Mouse (Mus musculus) erythroblast, adult 5-6 weeks (primary cell): ENCODE data around the gene Fam184a. TPM values are rescaled to one million over a fixed set of nuclear protein-coding genes. Genes with fewer than 3 reads are reported as not detected.

ENCODE experiments used
- ATAC-seq: replicated peaks from 2 replicates; pipeline ENCODE4 v1.8.0; 2016; ENCODE audit warnings: moderate number of reproducible peaks, mild to moderate bottlenecking, moderate TSS enrichment, inconsistent platforms; ENCODE audit not compliant: poor library complexity, low FRiP score, severe bottlenecking
- total RNA-seq, 2 experiments: library from RNA; stranded (forward) in 1 of 2; stranded (reverse) in 1 of 2; fragments of 150-400 nt in 1 of 2; fragments of 200-764, 138-1000 nt in 1 of 2; gene quantifications; 2 replicates each; pipeline versions ENCODE4 v1.2.3 to v1.2.4; 2015 to 2017; ENCODE audit warnings: low replicate concordance in 2 of 2

Gene Fam184a
- total RNA-seq (2015; ENCODE audit: low replicate concordance) (1.9 TPM in 1 of 2 replicates, not detected in the other), total RNA-seq (2017; ENCODE audit: low replicate concordance) (0.77 TPM in 1 of 2 replicates, not detected in the other)

DNA sequence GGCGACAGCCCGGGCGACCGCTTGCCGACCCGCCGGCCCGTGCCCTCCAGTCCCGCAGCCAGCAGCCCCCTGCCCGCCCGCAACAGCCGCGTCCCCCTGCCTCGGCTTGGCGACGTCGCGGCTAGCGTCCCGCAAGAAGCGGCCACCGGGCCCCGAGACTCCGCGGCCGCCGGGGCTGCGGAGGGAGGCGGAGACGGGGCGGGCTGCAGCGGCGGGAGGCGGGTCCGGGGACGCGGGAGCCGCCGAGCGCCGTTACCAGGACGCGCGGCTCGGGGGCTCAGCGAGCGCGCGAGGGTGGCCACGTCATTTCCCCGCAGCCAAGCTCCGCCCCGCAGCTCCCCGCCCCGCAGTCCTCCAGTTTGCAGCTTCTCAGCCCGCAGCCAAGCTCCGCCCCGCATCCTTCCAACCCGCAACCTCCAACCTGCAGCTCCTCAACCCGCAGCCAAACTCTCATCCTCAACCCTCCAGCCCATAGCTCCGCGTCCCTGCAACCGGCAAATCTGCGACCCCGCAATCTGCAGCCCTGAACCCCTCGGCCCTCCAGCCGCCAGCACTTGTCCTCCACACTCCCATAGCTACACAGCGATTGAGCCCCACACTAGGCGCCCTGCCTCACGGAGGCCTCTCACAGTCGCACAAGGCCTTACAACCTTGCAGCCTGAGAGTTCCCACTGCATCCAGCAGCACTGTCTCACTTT lies at the start of gene Fam184a:
Gene Fam184a, minus strand, starts transcription at position 169 of the 698 bp plus-strand sequence.
- ATAC-seq: no peak

DNA sequence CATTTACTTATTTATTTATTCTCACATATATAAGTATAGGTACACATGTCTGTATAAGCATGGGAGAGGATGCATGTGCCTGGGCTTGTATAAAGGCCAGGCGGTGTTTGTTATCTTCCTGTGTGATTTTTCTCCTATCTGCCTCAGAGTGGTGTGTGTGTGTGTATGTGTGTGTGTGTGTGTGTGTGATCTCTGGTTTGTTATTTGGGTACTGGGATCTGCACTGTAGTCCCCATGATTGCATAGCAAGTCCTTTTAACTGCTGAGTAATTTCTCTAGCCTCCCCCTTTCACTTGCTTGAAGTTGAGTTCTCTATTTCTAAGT lies 45.3 kb upstream of the Fam184a start:
- no peak for ATAC-seq

DNA sequence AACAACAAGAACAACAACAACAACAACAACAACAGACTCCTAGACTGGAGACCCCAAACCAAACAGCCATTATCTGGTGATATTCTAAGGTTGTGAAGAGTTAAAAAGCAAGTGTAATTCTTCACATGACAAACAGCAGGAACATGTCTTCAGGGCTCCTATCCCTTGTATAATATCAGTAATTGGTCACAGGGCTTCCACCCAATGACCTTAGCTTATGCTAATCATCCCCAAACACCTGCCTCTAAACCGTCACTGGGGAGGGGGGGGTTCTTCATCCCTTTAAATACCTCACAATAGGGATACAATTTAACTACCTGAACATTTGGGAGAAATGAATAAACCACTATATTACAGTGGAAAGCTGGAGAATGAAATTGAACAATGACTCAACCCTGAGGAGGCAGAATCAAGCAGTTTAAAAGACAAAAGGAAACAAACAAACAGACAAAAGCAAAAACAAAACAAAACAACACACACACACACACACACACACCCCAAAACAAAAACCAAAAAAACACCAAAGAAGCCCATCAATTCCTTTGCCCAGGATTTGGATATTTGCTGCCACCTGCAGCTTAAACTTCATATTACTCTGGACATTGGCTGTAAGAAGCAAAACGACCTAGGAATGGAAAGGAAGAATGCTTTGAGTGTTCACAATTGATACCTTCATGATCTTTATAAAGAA lies 44.8 kb upstream of the Fam184a start:
- no peak for ATAC-seq

DNA sequence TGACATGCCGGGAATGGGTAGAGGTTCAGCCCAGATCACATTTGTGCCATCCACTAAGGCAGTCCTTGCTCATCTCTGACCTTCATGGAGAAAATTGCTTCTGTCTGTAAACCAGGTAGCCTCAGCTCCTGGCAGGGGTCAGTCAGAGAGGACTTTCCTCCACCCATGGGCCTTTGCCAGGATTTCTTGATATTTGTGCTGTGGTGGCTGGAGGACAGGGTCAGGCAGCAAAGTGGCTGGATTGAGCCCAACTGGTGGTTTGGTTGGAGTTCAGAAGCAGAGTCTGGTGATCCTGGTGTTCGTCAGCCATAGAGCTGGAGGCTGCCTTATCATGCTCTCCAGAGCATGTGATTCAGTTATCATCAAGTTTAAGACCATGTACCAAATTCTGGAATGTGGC lies 40.4 kb upstream of the Fam184a start:
- no peak for ATAC-seq

DNA sequence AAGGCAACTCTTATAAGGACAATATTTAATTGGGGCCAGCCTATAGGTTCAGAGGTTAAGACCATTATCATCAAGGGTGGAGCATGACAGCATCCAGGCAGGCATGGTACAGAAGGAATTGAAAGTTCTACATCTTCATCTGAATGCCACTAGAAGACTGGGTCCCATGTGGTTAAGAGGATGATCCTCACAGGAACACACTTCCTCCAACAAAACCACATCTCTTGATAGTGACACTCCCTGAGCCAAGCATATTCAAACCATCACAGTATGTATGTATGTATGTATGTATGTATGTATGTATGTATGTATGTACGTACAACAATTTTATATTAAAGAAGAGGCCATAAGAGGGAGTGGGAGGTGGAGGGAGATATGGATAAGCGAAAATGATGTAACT lies 25.7 kb upstream of the Fam184a start:
- no peak for ATAC-seq

DNA sequence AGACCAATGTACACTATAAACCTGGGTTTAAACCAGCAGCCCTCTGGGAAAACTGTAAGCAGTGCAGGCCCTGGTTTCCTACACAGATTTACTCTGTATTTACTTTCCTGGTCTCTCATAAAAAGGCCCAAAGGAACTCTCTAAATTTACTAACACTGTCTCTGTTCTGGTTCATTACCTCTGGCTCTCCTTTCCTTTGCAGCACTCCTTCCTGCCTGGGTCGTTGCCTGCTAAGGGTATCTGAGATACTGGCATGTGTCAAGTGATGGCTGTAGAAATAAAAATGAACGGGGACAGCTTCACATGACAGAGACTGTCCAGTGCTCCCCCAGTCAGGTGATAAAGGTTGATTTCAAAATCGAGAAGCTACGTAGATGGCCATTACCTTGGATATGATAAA lies 21.8 kb upstream of the Fam184a start:
- no peak for ATAC-seq

DNA sequence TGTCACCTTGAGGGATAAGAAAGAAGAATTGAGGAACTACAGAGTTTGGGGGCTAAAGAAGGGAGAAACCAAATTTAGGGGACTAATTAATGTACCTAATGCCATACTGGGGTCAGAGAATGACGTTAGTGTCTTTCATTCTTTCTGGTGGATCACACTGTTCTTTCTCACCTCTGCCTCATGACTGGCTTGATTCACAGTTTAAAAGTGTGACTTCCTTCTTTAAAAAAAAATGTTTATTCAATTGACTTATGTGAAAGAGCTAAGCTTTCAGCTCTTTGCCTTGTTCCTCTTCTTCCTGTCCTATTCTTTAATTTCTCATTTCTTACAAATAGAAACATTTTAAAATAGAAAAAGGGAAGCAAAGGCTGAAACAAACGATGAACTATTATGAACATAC lies 20.6 kb upstream of the Fam184a start:
- no peak for ATAC-seq

DNA sequence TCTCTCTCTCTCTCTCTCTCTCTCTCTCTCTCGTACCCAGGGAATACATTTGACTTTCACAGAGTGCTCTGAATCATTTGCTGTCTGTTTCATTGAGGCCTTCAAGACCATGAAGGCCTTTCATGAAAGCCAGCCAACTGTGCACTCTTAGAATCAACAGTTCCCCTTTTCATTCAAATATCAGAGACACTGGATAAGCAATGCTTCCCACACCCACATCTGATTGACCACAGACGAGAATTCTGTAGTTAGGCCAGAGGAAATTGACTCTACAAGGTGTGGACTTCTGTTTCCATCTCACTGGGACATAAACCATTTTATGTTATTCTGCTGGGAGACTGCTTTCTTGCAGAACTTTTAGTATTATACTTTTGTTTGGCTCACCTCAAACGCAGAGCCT lies 17.8 kb upstream of the Fam184a start:
- ATAC-seq: no peak

DNA sequence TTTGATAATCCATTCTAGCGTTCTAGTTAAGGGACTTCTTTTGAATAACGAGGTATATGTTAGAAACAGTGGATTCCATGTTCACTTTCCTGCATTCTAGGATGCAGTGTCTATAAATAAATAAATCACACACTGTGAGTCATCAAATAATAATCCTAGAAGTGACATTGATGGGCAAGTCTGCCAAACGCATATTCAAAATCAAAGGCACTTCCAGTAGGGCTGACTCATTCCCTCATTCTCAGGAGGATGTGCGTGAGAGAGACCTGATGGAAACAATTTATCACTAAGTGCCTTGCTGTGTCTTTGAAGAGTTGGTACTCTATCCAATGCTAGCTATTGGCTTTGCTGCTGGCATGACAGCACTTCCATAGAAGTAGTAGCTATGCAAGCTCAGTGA lies 14.5 kb upstream of the Fam184a start:
- ATAC-seq: no peak

DNA sequence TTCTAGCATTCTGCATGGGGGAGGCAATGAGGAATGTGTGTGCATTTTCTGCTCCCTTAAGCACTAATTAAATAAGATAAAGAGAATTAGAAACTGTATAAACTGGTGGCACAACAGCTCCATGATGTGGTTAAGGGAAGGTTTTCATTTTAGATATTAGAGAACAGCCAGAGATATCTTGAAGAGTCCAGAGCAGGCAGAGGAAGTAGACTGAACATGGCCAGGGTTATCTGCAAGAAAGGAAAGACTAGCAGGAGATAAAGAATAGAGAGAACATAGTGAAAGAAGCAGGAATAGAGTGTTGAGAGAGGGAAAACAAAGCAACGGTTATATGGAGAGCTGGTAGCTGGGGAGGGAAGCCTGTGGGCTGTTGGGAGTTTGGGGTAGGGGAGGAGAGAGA lies 1.8 kb upstream of the Fam184a start:
- ATAC-seq: no peak

DNA sequence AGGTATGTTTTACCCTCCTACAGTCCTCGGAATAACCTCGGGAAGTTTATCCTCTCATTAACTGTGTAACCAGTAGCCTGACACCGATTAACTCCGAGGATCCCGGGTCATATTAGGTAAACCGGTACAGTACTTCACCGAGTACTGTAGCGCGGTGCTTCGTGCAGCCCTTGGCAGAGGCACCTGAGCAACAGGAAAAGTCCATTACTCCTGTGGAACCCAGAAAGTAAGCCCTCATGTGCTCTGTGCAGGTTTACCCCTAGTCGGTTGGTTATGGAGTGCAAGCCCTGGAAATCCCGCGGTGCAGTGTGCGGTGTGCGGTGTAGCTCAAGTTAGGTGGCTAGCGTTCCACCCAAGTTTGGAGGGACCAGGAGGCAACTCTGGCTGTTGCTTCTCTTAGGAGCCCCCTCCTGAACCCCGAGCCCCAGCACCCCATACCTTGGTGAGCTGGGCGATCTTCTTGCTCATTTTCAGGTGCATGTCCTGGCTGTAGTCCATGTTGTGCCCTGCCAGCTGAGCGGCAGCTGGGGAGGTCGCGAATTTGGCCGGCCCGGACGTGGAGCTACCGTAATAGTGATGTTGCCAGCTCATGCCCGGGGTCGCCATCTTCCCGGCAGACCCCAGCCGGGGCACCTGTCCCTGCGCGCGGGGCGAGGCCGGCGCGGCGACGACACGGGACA lies 508 bp downstream of the Fam184a start:
- no peak for ATAC-seq

DNA sequence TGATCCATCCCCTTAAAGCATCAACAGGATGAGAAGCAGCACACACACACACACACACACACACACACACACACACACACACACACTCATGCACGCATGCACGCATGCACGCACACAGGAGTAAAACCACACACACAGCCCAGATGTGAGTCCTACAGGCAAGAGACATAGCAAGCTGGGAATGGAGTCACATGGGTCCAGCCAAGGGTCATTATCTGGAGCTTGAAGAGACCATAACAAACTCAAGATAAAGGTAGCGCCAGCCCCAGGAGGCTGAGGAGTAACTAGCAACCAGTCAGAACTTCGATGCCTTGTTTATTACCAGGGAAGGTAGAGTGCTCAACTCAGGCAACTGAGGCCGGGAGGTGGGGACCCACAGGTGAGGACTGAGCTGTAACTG lies 4.9 kb downstream of the Fam184a start:
- ATAC-seq: no peak

DNA sequence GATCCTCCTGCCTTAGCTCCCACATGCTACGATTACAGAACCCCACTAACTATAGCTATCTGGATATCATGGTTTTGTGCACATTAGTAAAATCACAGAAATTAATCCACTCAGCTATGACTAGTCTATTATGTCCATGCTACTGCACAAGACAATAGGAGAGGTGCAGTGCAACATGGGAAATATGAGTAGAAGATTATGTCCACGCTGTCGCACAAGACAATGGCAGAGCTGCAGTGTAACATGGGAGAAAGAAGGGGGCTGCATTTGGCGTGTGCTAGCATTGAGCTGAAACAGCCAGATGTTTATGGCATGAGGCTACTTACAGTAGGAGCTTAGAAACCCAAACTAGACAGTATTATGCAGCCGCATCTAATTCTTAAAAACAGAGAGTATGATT lies 8.0 kb downstream of the Fam184a start:
- no peak for ATAC-seq

DNA sequence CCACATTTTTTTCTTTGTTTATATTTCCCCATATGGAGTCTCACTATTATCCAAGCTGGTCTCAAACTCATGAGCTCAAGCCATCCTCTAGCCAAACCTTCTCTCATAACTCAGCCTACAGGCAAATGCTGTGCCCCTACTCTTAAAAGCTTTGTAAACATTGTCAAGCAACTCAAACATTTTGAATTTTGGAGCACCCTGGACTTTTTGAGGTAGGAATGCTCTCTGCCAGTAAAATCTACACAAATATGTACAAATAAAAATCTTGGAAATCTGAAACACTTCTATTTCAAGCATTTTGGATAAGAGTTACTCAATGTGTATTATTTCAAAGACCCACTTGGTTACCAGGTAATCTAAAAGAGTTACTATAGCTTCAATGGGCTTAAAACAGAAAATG lies 10.9 kb downstream of the Fam184a start:
- ATAC-seq: no peak

DNA sequence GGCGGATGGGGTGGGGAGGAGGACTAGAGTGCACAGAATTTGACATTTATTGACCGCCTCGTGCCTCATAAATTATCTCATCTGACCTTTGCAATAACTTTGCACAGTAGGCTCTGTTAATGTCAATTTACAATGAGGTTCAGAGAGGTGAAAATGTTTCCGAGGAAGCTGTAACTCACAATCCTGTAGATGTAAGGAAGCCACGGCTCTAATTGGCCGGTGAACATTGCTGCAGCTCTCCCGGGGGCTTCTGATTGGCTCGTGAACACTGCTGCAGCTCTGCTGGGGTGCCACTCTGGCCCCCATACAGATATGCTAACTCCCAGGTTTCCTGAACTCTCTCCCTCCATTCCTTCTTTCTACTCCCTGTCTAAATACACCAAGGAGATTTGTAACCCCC lies 12.1 kb downstream of the Fam184a start:
- ATAC-seq: no peak

DNA sequence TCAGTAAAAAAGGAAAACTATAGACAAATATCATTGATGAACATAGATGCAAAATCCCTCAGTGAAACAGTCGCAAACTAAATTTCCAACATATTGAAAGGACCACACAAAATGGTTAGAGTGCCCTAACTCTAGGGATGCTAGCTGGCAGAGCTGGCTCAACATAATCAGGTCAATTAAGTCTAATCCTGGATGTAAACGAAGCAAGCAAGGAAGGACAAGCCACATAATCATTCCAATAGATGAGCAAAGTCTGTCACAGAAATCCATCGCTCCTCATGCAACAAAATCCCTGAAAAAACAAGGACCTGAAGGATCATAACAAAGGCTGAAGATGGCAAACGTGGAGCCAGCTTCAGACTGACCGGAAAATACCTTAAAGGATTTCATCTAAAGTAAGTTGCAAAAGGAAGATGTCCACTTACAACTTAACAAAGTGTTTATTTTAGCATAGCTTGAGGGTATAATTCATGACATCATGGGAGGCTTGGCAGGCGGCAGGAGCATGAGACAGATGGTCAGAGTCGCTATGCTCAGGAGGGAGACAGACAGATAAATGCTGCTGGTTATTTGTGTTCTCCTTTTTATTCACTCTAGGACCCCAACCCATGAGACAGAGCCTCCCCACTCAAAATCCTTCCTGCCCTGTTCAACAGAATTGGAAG lies 15.6 kb downstream of the Fam184a start:
- no peak for ATAC-seq

DNA sequence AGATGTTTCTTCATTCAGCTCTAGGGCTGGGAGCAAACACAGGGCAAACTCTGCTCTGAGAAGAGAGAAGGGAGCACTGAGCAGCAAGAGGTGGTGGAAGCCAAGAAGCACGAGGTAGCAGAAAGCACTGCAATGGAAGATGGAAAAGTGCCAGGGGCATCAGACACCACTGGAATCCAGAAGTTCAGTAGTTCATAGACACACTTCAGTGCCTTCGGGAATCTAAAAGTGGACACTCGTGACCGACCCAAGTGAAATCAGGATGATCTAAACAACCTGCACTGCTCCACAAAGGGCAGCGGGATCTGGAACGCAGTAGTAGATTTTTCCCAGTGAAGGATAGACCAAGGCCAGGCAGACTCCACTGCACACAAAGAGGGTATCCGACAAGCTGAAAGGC lies 18.6 kb downstream of the Fam184a start:
- no peak for ATAC-seq

DNA sequence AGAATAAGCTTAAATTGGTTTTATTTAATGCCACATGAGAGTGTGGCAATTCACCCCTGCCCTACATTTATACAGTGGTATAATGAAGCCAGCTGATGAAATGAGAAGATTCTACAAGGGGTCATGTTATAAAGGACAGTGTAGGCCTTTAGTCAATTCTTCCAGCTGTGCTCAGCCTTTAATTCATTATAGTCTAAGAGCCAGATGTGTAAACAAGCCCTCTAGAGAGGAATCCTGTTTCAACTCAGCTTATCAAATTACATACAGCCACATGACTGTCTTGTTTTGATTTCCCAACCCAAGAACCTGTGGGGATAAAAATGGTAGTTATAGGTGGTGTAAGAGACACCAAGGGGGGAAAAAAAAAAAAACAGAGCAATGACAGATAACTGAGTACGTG lies 22.0 kb downstream of the Fam184a start:
- no peak for ATAC-seq

DNA sequence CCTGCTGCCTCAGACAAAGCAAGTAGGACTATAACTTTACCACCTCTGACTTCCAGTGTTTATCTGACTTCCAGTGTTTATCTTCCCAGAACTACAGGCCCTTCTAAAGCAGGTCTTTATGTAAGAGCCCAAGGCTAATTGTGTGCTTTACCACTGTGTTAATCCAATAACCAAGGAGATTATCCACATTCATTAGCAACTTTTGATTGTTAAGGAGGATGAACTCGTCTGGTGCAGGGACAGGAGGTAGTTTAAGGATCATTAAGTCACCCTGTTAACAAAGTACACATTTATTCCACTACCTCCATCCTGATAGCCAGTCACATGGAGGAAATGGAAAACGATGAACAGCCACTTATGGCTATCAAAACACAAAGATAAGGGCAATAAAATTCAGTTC lies 25.6 kb downstream of the Fam184a start:
- no peak for ATAC-seq

DNA sequence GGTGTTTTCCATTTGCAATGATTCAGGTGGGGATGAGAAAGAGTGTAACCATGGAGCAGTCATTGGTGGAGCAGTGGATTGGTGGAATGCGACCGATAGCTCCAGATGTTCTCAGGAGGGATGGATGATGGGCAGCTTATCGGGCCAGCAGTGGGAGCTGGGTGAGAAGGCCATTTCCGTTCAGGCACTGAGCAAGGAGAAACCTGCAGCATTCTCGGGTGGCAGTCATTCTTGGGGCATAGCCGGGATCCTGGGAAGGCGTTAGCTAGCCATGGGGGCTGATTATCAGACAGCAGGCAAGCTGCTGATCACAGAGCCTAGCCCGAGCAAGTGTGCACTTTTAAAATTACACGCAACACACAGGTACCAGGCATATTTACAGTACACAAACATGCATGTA lies 46.4 kb downstream of the Fam184a start:
- no peak for ATAC-seq

DNA sequence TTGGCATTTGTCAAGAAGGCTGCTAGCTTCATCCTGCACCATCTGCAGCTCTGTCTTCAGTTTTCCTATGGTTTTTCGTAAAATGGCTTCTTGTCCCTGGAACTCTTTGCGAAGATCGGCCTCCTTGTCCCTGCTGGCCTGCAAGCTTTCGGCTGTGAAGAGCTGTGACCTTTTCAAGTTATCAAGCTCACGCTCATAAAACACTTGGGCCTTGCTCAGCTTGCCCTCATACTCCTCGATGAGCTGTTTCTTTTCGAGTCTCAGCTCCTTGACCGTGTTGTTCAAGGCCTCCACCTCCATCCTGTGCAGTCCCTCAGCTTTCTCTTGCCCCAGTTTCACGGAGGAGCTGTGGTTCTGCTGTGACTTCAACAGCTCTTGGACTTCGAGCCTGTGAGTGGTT lies 52.4 kb downstream of the Fam184a start:
- no peak for ATAC-seq
